Mouse (Mus musculus): ENCODE data around the gene Ube2ql1. TPM values are rescaled to one million over a fixed set of nuclear protein-coding genes. Genes with fewer than 3 reads are reported as not detected.

Gene Ube2ql1
- polyA plus RNA-seq, 1 experiment from 2014 or later: 0.51 TPM

DNA sequence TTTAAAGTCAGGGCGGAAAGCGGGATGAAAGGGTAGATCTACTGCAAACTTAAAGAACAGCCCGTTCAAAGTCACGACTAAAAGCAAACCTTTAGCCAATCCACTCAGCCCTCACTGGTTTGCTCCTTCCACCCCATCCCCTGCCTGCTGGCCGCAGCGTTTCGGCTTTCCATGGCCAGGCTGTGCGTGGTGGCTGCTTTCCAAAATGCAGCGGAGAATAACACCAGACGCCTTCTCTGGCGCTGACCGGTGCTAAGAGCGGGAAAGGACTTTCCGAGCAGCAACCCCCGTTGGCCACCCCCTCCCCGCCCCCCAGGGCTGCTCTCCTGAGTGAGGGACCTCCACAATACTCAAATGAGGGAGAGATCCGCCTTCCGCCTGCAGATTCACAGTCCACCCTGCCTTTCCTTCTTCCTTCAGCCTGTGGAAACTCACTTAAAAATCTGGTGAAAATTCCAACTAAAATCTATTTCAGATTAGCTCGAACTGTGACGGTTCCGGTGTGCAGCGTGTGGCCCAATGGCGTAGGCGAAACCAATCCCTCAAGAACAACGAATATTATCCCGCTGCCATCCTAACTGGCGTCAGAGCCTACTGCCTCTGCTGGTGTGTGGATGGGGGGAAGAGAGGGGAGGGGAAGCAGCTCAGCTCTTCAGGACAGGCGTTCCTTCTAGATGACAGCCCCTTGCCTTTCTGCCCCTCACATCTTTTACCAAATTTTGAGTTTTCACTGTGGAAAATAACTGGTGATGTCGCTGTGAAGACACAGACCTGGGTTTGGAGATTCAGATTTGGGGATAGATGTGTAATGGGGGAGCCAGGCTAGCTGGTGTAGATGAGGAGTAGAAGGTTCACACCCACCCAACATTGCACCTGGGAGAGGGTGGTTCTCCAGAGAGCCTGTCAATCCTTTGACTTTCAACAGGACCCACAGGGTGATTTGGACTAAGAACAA is 919 bp upstream of the Ube2ql1 start:
- Histone ChIP-seq H3K9ac (peak overlapping the region; percentile 15), H3K27me3 (peaks cover 55% of the 10 kb centered on the region), H3K4me3 (replicated peaks) (peak overlapping the region; percentile 70), H3K4me1 (peaks cover 31% of the 10 kb centered on the region), H3K4me2 (peak overlapping the region; percentile 98), H3K27ac (no peak overlapping the region), H3K36me3 (no peaks in the 10 kb centered on the region), H3K9me3 (replicated peaks) (no peaks in the 10 kb centered on the region)
- 3% methylated on average over 29 of the region's 29 CpGs for WGBS
- peak; percentile 30; the same call in 1 of the 2 replicates for ATAC-seq (replicated peaks; ENCODE audit: low FRiP score)

DNA sequence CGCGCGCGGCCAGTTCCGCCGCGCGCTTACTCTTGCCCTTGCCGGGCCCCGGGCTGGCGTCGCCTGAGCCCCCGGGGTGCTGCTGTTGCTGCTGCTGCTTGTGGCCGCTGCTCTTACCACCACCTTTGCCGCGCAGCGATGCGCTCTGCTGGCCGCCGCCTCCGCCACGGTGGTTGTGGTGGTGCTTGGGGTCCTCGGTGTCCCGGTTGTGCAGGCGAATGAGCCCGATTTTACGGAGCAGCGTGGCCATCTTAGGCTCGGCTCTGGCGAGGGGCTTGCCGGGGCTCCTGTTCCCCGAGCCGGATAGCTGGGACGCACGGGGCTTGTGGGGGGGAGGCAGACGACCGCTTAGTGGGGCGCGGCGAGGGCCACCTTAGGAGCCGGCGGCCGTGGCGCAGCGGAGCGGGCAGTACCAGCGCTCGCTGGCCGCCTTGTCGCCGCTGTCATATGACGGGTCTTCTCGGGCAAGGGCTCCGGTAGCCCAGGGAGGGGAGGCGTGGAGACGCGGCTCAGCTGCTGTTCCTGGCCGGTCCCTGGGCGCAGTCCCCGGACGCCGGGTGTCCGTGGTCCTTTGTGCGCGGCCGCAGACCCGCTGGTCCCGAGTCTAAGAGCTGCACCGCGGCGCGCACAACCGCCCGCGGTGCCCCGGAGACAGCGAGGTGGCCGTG is 464 bp downstream of the Ube2ql1 start:
- H3K9ac ChIP-seq: peak overlapping the region; percentile 65
- H3K4me3 ChIP-seq (replicated peaks): peak overlapping the region; percentile 70
- H3K4me1 ChIP-seq: peaks cover 31% of the 10 kb centered on the region
- peak overlapping the region; percentile 54; the same call in 1 of the 2 replicates for H3K27ac ChIP-seq
- peak; percentile 80 for ATAC-seq (replicated peaks; ENCODE audit: low FRiP score)
- peaks cover 68% of the 10 kb centered on the region for H3K27me3 ChIP-seq
- WGBS: under 1% methylated on average over 70 of the region's 78 CpGs
- no peaks in the 10 kb centered on the region for H3K9me3 ChIP-seq (replicated peaks)
- no peaks in the 10 kb centered on the region for H3K36me3 ChIP-seq
- H3K4me2 ChIP-seq: peak overlapping the region; percentile 98

DNA sequence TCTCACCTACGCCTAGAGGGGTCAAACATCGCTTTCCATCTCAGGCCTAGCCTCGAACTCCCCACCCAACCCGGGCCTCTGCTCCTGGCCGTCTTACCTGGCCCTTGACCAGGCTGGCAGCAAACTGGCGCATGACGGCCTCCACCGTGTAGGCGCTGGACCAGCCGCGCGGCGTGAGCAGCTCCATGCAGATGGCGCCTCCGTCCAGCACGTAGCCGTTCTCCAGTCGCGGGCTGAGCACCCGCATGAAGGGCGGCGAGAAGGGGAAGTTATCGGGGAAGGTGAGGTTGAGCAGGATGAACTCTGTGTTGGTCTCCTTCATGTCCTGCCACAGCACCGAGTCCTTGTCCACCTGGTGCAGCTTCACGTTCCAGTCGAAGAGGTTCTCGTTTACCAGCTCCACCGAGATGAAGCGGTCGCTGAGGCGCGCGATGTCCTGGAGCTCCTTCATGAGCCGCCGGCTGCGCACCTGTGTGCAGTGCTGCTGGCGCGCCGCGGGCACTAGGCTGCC is 1.2 kb downstream of the Ube2ql1 start:
- ATAC-seq (replicated peaks; ENCODE audit: low FRiP score): peak; percentile 16; the same call in 1 of the 2 replicates

GRCm38 (mm10) chr13:69737444-69738185 is 2.1 kb downstream of the Ube2ql1 start:
- peak overlapping the region; percentile 98 for H3K4me2 ChIP-seq
- H3K9ac ChIP-seq: no peak overlapping the region
- peaks cover 31% of the 10 kb centered on the region for H3K4me1 ChIP-seq
- no peaks in the 10 kb centered on the region for H3K36me3 ChIP-seq
- no peak overlapping the region for H3K27ac ChIP-seq
- 13% methylated on average over 19 of the region's 19 CpGs for WGBS
- peaks cover 68% of the 10 kb centered on the region for H3K27me3 ChIP-seq
- peak overlapping the region; percentile 70 for H3K4me3 ChIP-seq (replicated peaks)
- H3K9me3 ChIP-seq (replicated peaks): no peaks in the 10 kb centered on the region
- no peak for ATAC-seq (replicated peaks; ENCODE audit: low FRiP score)

More for the DNA sequence above, 1.2 kb downstream of the Ube2ql1 start:
- Histone ChIP-seq H3K36me3 (no peaks in the 10 kb centered on the region), H3K4me3 (replicated peaks) (peak overlapping the region; percentile 70), H3K4me1 (peaks cover 31% of the 10 kb centered on the region), H3K9me3 (replicated peaks) (no peaks in the 10 kb centered on the region), H3K4me2 (peak overlapping the region; percentile 98), H3K9ac (no peak overlapping the region; the same call in 1 of the 2 replicates), H3K27me3 (peaks cover 68% of the 10 kb centered on the region), H3K27ac (no peak overlapping the region)
- under 1% methylated on average over 38 of the region's 40 CpGs for WGBS

GRCm38 (mm10) chr13:69732636-69733035 is 7.1 kb downstream of the Ube2ql1 start:
- Histone ChIP-seq H3K4me2 (no peak overlapping the region), H3K9ac (no peak overlapping the region), H3K27ac (no peak overlapping the region), H3K4me3 (replicated peaks) (no peak overlapping the region), H3K27me3 (peaks cover 33% of the 10 kb centered on the region), H3K36me3 (no peaks in the 10 kb centered on the region), H3K9me3 (replicated peaks) (no peaks in the 10 kb centered on the region), H3K4me1 (peaks cover 5% of the 10 kb centered on the region)
- 87% methylated on average over 6 of the region's 6 CpGs for WGBS
- ATAC-seq (replicated peaks; ENCODE audit: low FRiP score): no peak

DNA sequence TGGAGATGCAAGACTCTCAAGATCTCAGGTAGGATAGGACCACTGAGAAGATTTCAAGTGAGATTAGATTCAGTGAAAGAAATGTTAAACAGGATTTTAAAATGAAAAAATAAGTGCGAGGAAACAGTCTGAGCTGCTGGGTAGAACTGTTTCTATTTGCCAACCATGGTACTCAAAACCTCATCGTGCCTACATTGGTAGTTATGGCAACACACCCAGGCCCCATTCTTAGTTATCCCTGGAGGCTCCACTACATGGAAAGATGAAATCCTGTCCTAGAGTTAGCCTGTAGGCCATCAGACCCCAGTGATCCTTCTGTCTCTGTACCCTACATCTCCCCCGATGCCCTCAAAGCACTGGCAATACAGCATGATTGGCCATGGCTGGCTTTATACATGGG is 14.3 kb downstream of the Ube2ql1 start:
- ATAC-seq (replicated peaks; ENCODE audit: low FRiP score): no peak
- no peak overlapping the region for H3K4me3 ChIP-seq (replicated peaks)
- WGBS: 93% methylated on average over 3 of the region's 3 CpGs

DNA sequence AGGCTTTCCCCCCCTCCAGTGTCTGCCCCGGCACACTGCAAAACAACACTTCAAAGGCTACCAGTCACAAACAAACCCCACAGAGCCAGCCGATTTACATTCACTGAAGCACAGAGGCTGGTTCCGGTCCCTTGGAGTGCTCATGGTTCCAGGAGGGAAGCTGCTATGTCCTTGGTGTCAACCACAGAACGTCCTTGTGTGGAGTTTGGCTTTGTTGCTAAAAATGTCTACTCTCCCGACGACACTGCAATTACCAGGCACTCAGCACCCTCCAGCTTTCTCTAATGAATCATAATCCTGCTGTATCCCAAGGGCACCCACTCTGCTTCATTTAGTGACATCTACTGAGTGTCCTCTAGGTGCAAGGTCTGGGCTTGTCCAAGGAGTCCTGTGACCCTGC is 18.5 kb downstream of the Ube2ql1 start:
- WGBS: 20% methylated on average over 6 of the region's 6 CpGs
- H3K27me3 ChIP-seq: no peaks in the 10 kb centered on the region; the same call in 1 of the 2 replicates

More for the DNA sequence above, 14.3 kb downstream of the Ube2ql1 start:
- Histone ChIP-seq H3K4me1 (no peaks in the 10 kb centered on the region), H3K9me3 (replicated peaks) (no peaks in the 10 kb centered on the region), H3K9ac (no peak overlapping the region), H3K27ac (no peak overlapping the region), H3K36me3 (no peaks in the 10 kb centered on the region), H3K4me2 (no peak overlapping the region), H3K27me3 (no peaks in the 10 kb centered on the region; the same call in 1 of the 2 replicates)

DNA sequence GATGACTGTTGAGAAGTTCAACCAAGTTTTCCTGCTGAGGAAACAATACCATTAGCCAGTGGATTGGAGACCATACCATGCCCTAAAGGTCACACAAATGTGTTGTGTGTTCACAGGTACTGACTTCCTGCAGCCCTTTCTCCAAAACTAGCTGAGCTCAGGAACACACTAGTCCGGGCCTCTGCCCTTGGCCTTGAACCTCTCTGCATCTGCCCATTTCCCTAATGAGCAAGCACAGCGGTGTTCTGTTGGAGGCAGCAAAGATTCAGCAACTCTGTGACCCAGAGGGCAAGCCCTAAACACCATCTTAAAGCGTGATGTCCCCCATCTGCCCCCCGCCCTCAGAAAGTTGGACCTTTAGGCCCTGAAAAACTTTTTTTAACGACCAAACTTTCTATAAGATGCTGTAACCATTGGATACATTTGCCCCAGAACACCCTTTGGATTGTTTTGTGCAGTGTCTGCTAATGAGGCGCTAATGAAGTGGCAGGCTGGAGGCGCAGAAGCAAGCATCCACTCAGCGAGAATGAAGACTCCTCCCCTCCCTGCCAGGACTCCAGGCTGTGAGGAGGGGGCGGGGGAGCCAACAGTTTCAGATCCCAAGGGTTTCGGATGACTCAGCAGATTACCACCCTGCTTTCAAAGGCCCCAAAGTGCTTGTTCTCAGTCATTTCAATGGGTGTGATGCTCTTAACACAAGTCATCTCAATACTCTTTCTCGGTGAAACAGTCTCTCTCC is 21.7 kb downstream of the Ube2ql1 start:
- WGBS: 14% methylated on average over 11 of the region's 11 CpGs
- Histone ChIP-seq H3K27me3 (no peaks in the 10 kb centered on the region; the same call in 1 of the 2 replicates), H3K9ac (no peak overlapping the region), H3K4me1 (peaks cover 7% of the 10 kb centered on the region; the same call in 1 of the 2 replicates), H3K9me3 (replicated peaks) (no peaks in the 10 kb centered on the region), H3K27ac (no peak overlapping the region), H3K4me3 (replicated peaks) (no peak overlapping the region), H3K4me2 (0 out of 2 replicates have a peak overlapping the region, but pooled peaks have one; percentile 4), H3K36me3 (no peaks in the 10 kb centered on the region)
- ATAC-seq (replicated peaks; ENCODE audit: low FRiP score): peak; percentile 29; the same call in 1 of the 2 replicates

More for the DNA sequence above, 18.5 kb downstream of the Ube2ql1 start:
- peaks cover 7% of the 10 kb centered on the region; the same call in 1 of the 2 replicates for H3K4me1 ChIP-seq
- ATAC-seq (replicated peaks; ENCODE audit: low FRiP score): no peak
- no peaks in the 10 kb centered on the region for H3K36me3 ChIP-seq
- no peak overlapping the region for H3K4me3 ChIP-seq (replicated peaks)
- no peaks in the 10 kb centered on the region for H3K9me3 ChIP-seq (replicated peaks)
- no peak overlapping the region for H3K4me2 ChIP-seq
- no peak overlapping the region for H3K27ac ChIP-seq
- no peak overlapping the region for H3K9ac ChIP-seq

- no peaks in the 10 kb centered on the region for H3K36me3 ChIP-seq
- WGBS: 91% methylated on average over 7 of the region's 7 CpGs
- no peak overlapping the region for H3K27ac ChIP-seq
- H3K4me2 ChIP-seq: no peak overlapping the region
- H3K4me3 ChIP-seq (replicated peaks): no peak overlapping the region
- no peak overlapping the region for H3K9ac ChIP-seq
- H3K4me1 ChIP-seq: no peaks in the 10 kb centered on the region
- H3K9me3 ChIP-seq (replicated peaks): no peaks in the 10 kb centered on the region
- 0 out of 2 replicates have a peak, but pooled peaks cover 1% of the 10 kb centered on the region for H3K27me3 ChIP-seq
- no peak for ATAC-seq (replicated peaks; ENCODE audit: low FRiP score)
Measured at GRCm38 (mm10) chr13:69708236-69708635, 31.5 kb downstream of the Ube2ql1 start.

- no peak overlapping the region for H3K9ac ChIP-seq
- no peaks in the 10 kb centered on the region for H3K36me3 ChIP-seq
- WGBS: 92% methylated on average over 12 of the region's 12 CpGs
- no peak overlapping the region for H3K4me3 ChIP-seq (replicated peaks)
- no peak for ATAC-seq (replicated peaks; ENCODE audit: low FRiP score)
- H3K4me1 ChIP-seq: no peaks in the 10 kb centered on the region
- no peak overlapping the region for H3K4me2 ChIP-seq
- no peaks in the 10 kb centered on the region for H3K9me3 ChIP-seq (replicated peaks)
- H3K27me3 ChIP-seq: 0 out of 2 replicates have a peak, but pooled peaks cover 6% of the 10 kb centered on the region
- H3K27ac ChIP-seq: no peak overlapping the region
Measured at GRCm38 (mm10) chr13:69707496-69707895, 32.2 kb downstream of the Ube2ql1 start.

- Histone ChIP-seq H3K9me3 (replicated peaks) (no peaks in the 10 kb centered on the region), H3K9ac (no peak overlapping the region), H3K27ac (no peak overlapping the region), H3K36me3 (no peaks in the 10 kb centered on the region), H3K4me1 (no peaks in the 10 kb centered on the region), H3K27me3 (0 out of 2 replicates have a peak, but pooled peaks cover 6% of the 10 kb centered on the region), H3K4me3 (replicated peaks) (no peak overlapping the region), H3K4me2 (no peak overlapping the region)
- ATAC-seq (replicated peaks; ENCODE audit: low FRiP score): no peak
- WGBS: 36% methylated on average over 2 of the region's 2 CpGs
Measured at GRCm38 (mm10) chr13:69706919-69707318, 32.8 kb downstream of the Ube2ql1 start.

All from kidney, embryonic 15.5 days (tissue).